Mouse (Mus musculus) erythroblast, embryonic 14.5 days (primary cell): ENCODE data around the gene Pogz. TPM values are rescaled to one million over a fixed set of nuclear protein-coding genes. Genes with fewer than 3 reads are reported as not detected.

Experiments used
- H3K27me3 ChIP-seq: 2 replicates; pipeline ENCODE4 v1.6.1; 2012; ENCODE audit warnings: inconsistent platforms; ENCODE audit not compliant: control insufficient read depth
- H3K36me3 ChIP-seq: 2 replicates; pipeline ENCODE4 v1.6.1; 2012; ENCODE audit warnings: mild to moderate bottlenecking, inconsistent platforms; ENCODE audit not compliant: control insufficient read depth
- H3K4me1 ChIP-seq: 2 replicates; pipeline ENCODE4 v1.6.1; 2012; ENCODE audit warnings: inconsistent platforms; ENCODE audit not compliant: control insufficient read depth
- H3K4me3 ChIP-seq: replicated peaks from 2 replicates; pipeline ENCODE3; 2012; ENCODE audit warnings: moderate library complexity, mild to moderate bottlenecking, inconsistent platforms
- H3K9me3 ChIP-seq: 2 replicates; pipeline ENCODE4 v1.6.1; 2012; ENCODE audit warnings: low read length, inconsistent platforms, mixed read lengths; ENCODE audit not compliant: control insufficient read depth
- GATA1 ChIP-seq: IDR thresholded peaks from 2 replicates; pipeline ENCODE4 v1.6.1; 2012; ENCODE audit warnings: low read length, inconsistent platforms, mixed read lengths
- TAL1 ChIP-seq: IDR thresholded peaks from 3 replicates; pipeline ENCODE4 v1.6.1; 2012; ENCODE audit warnings: low read length, inconsistent platforms, mixed read lengths
- polyA plus RNA-seq: library from polyadenylated mRNA; stranded (reverse); fragments of >175 nt; gene quantifications from 2 replicates; pipeline ENCODE4 v1.2.3, GENCODE M21; 2012

Pogz gene
- polyA plus RNA-seq, 1 experiment = 1.7 TPM

DNA sequence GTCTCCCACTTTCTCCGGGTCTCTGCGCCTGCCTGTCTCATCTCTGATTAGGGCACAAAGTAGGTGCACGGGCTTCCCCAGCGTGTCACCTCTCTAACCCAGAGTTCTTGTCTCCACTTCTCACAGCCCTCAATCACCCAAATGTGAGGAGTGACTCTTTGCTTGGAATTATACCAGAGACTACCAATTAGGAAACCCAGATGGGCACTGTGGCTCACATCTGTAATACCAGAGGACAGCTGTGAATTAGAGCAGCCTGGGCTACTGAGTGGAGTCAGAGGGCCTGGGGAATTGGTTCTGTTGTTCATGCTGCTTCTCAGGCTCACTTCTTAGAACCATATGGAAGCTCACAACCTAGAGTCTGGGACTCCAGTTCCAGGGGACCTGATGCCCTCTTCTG lies 32.4 kb upstream of the Pogz start:
- H3K9me3 ChIP-seq = no peaks in the 10 kb centered on the region

DNA sequence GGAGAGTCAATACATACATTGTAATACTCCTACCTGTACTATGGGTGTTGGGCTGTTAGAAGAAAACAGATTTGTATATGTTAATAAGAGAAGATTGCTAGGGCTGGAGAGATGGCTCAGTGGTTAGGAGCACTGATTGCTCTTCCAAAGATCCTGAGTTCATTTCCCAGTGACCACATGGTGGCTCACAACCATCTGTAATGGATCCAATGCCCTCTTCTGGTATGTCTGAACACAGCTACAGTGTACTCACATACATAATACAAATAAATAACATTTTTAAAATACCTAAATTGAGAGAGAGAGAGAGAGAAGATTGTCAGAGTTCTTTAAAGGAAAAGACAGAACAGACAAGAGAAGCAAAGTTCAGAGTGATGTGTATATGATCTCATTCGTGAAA lies 29.1 kb upstream of the Pogz start:
- H3K9me3 ChIP-seq = no peaks in the 10 kb centered on the region
- no peaks in the 10 kb centered on the region; the same call in none of the 2 replicates for H3K4me1 ChIP-seq
- no peak overlapping the region for H3K4me3 ChIP-seq
- H3K27me3 ChIP-seq = peaks cover 9% of the 10 kb centered on the region
- H3K36me3 ChIP-seq = no peaks in the 10 kb centered on the region
- TF ChIP-seq GATA1 = no peak
- no peak for TF ChIP-seq TAL1

More for the DNA sequence above, 32.4 kb upstream of the Pogz start:
- H3K27me3 ChIP-seq = peaks cover 15% of the 10 kb centered on the region
- TF ChIP-seq TAL1 = no peak
- TF ChIP-seq GATA1 = no peak
- H3K4me3 ChIP-seq = no peak overlapping the region
- H3K36me3 ChIP-seq = no peaks in the 10 kb centered on the region
- H3K4me1 ChIP-seq = no peaks in the 10 kb centered on the region

DNA sequence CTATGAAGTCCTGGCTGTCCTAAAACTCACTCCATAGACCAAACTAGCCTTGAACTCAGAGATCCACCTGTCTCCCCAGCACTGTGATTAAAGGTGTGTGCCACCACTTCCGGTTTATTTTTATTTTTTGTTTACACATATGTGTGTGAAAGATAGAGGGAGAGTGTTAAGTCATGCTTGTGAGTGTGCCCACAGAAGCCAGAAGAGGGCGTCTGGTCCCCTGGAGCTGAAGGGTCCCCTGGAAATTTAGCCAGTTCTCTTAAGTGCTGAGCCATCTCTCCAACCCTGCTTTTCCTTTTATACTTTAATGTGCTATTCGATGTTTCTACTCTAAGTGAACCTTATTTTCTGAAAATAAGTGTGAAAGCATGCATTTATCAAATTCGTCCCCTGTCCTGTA lies 25.7 kb upstream of the Pogz start:
- no peak for TF ChIP-seq GATA1
- TF ChIP-seq TAL1 = no peak
- no peaks in the 10 kb centered on the region; the same call in none of the 2 replicates for H3K4me1 ChIP-seq
- no peaks in the 10 kb centered on the region for H3K27me3 ChIP-seq
- H3K9me3 ChIP-seq = no peaks in the 10 kb centered on the region
- no peaks in the 10 kb centered on the region for H3K36me3 ChIP-seq
- H3K4me3 ChIP-seq = no peak overlapping the region

GRCm38 (mm10) chr3:94813651-94814050 lies 23.7 kb upstream of the Pogz start:
- no peaks in the 10 kb centered on the region; the same call in none of the 2 replicates for H3K4me1 ChIP-seq
- TF ChIP-seq GATA1 (no peak), TAL1 (no peak)
- H3K36me3 ChIP-seq = no peaks in the 10 kb centered on the region
- H3K27me3 ChIP-seq = no peaks in the 10 kb centered on the region; the same call in 1 of the 2 replicates
- no peak overlapping the region for H3K4me3 ChIP-seq
- H3K9me3 ChIP-seq = no peaks in the 10 kb centered on the region

GRCm38 (mm10) chr3:94814063-94814462 lies 23.3 kb upstream of the Pogz start:
- no peaks in the 10 kb centered on the region for H3K36me3 ChIP-seq
- no peak for TF ChIP-seq GATA1
- no peak for TF ChIP-seq TAL1
- no peaks in the 10 kb centered on the region; the same call in 1 of the 2 replicates for H3K27me3 ChIP-seq

GRCm38 (mm10) chr3:94814663-94815062 lies 22.7 kb upstream of the Pogz start:
- TF ChIP-seq TAL1 (no peak), GATA1 (no peak)
- Histone ChIP-seq H3K36me3 (no peaks in the 10 kb centered on the region), H3K27me3 (no peaks in the 10 kb centered on the region; the same call in none of the 2 replicates), H3K9me3 (no peaks in the 10 kb centered on the region), H3K4me1 (no peaks in the 10 kb centered on the region; the same call in none of the 2 replicates), H3K4me3 (no peak overlapping the region)

More at GRCm38 (mm10) chr3:94814063-94814462, 23.3 kb upstream of the Pogz start:
- Histone ChIP-seq H3K9me3 (no peaks in the 10 kb centered on the region), H3K4me3 (no peak overlapping the region), H3K4me1 (no peaks in the 10 kb centered on the region; the same call in none of the 2 replicates)

GRCm38 (mm10) chr3:94815603-94816002 lies 21.8 kb upstream of the Pogz start:
- H3K4me1 ChIP-seq = no peaks in the 10 kb centered on the region; the same call in none of the 2 replicates
- H3K36me3 ChIP-seq = no peaks in the 10 kb centered on the region
- H3K4me3 ChIP-seq = no peak overlapping the region
- TF ChIP-seq GATA1 = no peak
- no peak for TF ChIP-seq TAL1
- no peaks in the 10 kb centered on the region for H3K9me3 ChIP-seq
- peaks cover 5% of the 10 kb centered on the region for H3K27me3 ChIP-seq

DNA sequence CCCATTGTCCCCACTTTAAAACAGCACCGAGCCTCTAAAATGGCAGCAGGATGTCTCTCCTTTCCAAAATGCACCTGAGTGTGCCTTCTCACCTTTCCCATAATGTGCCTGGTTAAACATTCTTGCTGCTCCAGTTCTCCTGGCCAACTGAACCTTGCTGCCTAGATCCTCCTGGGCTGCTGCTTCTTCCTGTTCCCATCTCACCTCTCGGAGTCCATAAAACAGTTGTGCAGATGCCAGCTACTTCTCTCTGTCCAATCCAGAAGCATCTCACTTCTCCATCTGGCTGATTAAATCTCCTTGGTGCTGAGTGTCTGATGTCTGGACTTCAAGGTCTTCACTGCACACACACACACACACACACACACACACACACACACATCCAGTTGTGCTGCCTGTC lies 19.6 kb upstream of the Pogz start:
- peaks cover 21% of the 10 kb centered on the region for H3K27me3 ChIP-seq
- no peak overlapping the region for H3K4me3 ChIP-seq
- TF ChIP-seq GATA1 (no peak), TAL1 (no peak)
- no peaks in the 10 kb centered on the region for H3K9me3 ChIP-seq
- no peaks in the 10 kb centered on the region for H3K36me3 ChIP-seq
- H3K4me1 ChIP-seq = peaks cover 5% of the 10 kb centered on the region

DNA sequence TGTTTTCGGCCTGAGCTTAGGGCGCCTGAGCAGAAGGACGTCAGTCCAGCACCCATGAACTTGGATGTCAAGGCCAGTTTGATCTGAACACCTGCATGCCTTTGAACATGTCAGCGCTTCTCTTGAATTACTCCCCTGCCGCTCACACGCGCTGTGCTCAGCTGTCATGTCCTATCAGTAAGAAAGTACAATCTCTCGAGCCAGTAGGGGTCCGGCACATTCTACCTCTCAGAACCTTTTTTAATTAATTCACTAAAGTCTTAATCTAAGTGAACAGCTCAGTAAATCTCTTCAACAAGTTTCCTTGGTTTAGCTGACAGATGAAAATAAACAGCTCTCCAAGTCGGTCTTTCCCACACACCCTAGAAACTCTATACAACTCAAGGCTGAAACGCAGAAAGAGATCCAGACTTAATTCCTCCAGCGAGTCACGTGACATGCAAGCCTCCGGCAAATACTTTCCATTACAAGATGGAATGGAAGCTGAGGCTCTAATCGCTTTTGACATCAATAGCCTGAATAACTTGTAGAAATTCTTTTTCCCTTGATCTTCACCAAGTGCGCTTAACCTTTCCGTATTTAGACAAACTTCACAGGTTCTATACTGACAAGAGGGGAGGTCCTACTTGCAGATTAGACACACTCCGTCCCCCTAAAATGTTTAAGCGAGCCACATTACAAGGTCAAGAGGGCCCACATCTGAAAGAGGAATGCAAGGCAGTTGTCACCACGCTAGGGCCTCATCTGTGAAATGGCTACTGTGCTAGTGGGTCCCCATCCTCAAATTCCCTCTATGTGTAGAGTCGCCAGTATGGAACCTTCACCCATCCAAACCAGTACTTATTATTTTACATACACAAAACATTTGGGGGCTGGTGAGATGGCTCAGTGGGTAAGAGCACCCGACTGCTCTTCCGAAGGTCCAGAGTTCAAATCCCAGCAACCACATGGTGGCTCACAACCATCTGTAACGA lies 17.6 kb upstream of the Pogz start:
- peaks cover 5% of the 10 kb centered on the region for H3K4me1 ChIP-seq
- TF ChIP-seq TAL1 = no peak
- no peak for TF ChIP-seq GATA1
- no peaks in the 10 kb centered on the region for H3K36me3 ChIP-seq

More for the DNA sequence above, 17.6 kb upstream of the Pogz start:
- H3K27me3 ChIP-seq = peaks cover 21% of the 10 kb centered on the region
- H3K9me3 ChIP-seq = no peaks in the 10 kb centered on the region
- H3K4me3 ChIP-seq = no peak overlapping the region
